Mouse (Mus musculus) c-Kit-positive CD71-negative TER-119-negative erythroid progenitor cells, embryonic 14.5 days (primary cell): ENCODE measurements around the gene Fermt1.

Source experiments
- DNase-seq: peaks from one replicate; pipeline ENCODE4 v3.0.0-alpha.2; 2013; ENCODE audit warnings: low read depth

The Fermt1 gene

GRCm38 (mm10) chr2:132922076-132922873 lies 23.4 kb downstream of the Fermt1 start:
- DNase-seq = no peak

GRCm38 (mm10) chr2:132914785-132915184 lies 30.9 kb downstream of the Fermt1 start:
- DNase-seq = no peak

- DNase-seq = peak; percentile 38
Observed at GRCm38 (mm10) chr2:132906763-132907162, 38.9 kb downstream of the Fermt1 start.

- DNase-seq = no peak
Observed at GRCm38 (mm10) chr2:132904961-132905360, 40.7 kb downstream of the Fermt1 start.

GRCm38 (mm10) chr2:132903498-132903897 lies 42.2 kb downstream of the Fermt1 start:
- DNase-seq = peak; percentile 53

GRCm38 (mm10) chr2:132902056-132902455 lies 43.6 kb downstream of the Fermt1 start:
- no peak for DNase-seq

- DNase-seq = no peak
Observed at GRCm38 (mm10) chr2:132901636-132902035, 44.1 kb downstream of the Fermt1 start.

- DNase-seq = no peak
Observed at GRCm38 (mm10) chr2:132900596-132900995, 45.1 kb downstream of the Fermt1 start.

- DNase-seq = no peak
Observed at GRCm38 (mm10) chr2:132898211-132898610, 47.5 kb downstream of the Fermt1 start.

GRCm38 (mm10) chr2:132893826-132894225 lies 51.9 kb downstream of the Fermt1 start:
- DNase-seq = no peak

- no peak for DNase-seq
Observed at GRCm38 (mm10) chr2:132885312-132885711, 60.4 kb downstream of the Fermt1 start.

GRCm38 (mm10) chr2:132884303-132884967 lies 61.3 kb downstream of the Fermt1 start:
- no peak for DNase-seq

- DNase-seq = no peak
Observed at GRCm38 (mm10) chr2:132880844-132881645, 64.7 kb downstream of the Fermt1 start, which contains the start of gene Lrrn4. Gene Lrrn4, minus strand, starts transcription at chr2:132880891.

- no peak for DNase-seq
Observed at GRCm38 (mm10) chr2:132879261-132880044, 66.3 kb downstream of the Fermt1 start.

GRCm38 (mm10) chr2:132876991-132877390 lies 68.7 kb downstream of the Fermt1 start:
- no peak for DNase-seq

- no peak for DNase-seq
Observed at GRCm38 (mm10) chr2:132873657-132874326, 71.9 kb downstream of the Fermt1 start.

- no peak for DNase-seq
Observed at GRCm38 (mm10) chr2:132871663-132872062, 74.0 kb downstream of the Fermt1 start.

- no peak for DNase-seq
Observed at GRCm38 (mm10) chr2:132870286-132870685, 75.4 kb downstream of the Fermt1 start.

GRCm38 (mm10) chr2:132869682-132870081 lies 76.0 kb downstream of the Fermt1 start:
- DNase-seq = no peak

- DNase-seq = no peak
Observed at GRCm38 (mm10) chr2:132867521-132867920, 78.2 kb downstream of the Fermt1 start.

- no peak for DNase-seq
Observed at GRCm38 (mm10) chr2:132863325-132863724, 82.4 kb downstream of the Fermt1 start.
